Mouse (Mus musculus) heart, adult 2 months (tissue): ENCODE results near the gene Fbxw2.

ENCODE experiments used
- CTCF ChIP-seq: fragments of 200-600 bp; IDR thresholded peaks from 2 replicates; pipeline ENCODE4 v1.8.1; 2022; ENCODE audit warnings: antibody characterized with exemption, mild to moderate bottlenecking, moderate library complexity
- POLR2A ChIP-seq: fragments of 200-500 bp; IDR thresholded peaks from 2 replicates; pipeline ENCODE4 v1.6.1; 2011; ENCODE audit warnings: mild to moderate bottlenecking, low read depth, low read length, control low read depth; ENCODE audit not compliant: insufficient read depth

DNA sequence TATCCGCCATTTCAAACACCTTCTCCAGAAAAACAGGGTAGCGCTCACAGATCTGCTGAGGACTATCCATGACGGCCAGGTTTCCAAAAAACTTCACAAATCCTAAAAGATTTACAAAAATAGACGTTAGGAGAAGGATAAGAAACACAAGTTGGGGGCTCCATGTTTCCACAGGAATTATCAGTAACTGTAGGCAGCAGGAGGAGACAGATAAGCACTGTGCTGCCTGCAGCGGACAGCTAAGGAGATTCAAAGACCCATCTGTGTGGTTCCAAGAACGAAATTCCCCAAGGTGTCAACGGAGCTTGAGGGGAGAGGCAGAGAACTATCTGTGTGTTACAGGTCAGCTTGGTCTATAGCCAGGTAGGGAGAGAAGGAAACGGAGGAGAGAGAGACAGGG lies 31.6 kb upstream of the Fbxw2 start:
- no peak for TF ChIP-seq CTCF
- TF ChIP-seq POLR2A: no peak
